Mouse (Mus musculus): ENCODE data around the gene Litaf.

DNA sequence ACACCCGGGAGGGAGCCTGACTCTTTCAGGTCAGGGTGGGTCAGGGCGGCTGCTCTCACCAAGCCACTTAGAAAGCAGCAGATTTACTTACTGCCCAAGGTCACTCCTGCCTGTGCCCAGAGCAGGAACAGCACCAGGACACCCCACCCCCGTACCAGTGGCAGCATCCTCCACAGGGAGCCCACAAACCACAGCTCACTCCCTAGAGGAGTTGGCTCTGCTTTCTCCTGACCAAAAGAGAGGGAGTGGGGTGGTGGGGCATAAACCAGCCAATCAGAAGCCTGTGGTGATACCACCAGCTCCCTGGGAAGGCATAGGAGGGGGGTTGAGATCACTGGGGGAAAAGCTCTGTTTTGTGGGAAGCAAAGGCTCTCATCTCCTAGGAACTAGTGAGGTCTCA is 118.2 kb downstream of the Litaf start:
- TF ChIP-seq CTCF (IDR thresholded peaks at IDR 0.05; ENCODE audit: extremely low read depth, insufficient read depth, insufficient read length, insufficient replicate concordance) (no peak), POLR2A (IDR thresholded peaks at IDR 0.05; ENCODE audit: low read depth, low read length) (no peak)
